Mouse (Mus musculus): Measurements from ENCODE around the gene Gngt1. TPM values are rescaled to one million over a fixed set of nuclear protein-coding genes. Genes with fewer than 3 reads are reported as not detected.

Gngt1 gene
- total RNA-seq, 2 experiments from 2014 or later: not detected

Other genes starting within 250 kb of the Gngt1 start
- not detected in 2 replicates for gene Calcr, start 229.1 kb upstream of the Gngt1 start, total RNA-seq (2015)
- gene Calcr, start 229.1 kb upstream of the Gngt1 start, total RNA-seq (2017): not detected in 2 replicates
- 2.7 and 3.3 TPM in 2 replicates for gene Tfpi2, start 4.9 kb upstream of the Gngt1 start, total RNA-seq (2015)
- 0.57 and 1.4 TPM in 2 replicates for gene Tfpi2, start 4.9 kb upstream of the Gngt1 start, total RNA-seq (2017)
- 11.2 and 12.3 TPM in 2 replicates for gene Gng11, start 10.1 kb downstream of the Gngt1 start, total RNA-seq (2015)
- 6.0 and 6.7 TPM in 2 replicates for gene Gng11, start 10.1 kb downstream of the Gngt1 start, total RNA-seq (2017)
- 70.5 and 79.3 TPM in 2 replicates for gene Bet1, start 93.2 kb downstream of the Gngt1 start, total RNA-seq (2015)
- 79.1 and 81.2 TPM in 2 replicates for gene Bet1, start 93.2 kb downstream of the Gngt1 start, total RNA-seq (2017)

Data from megakaryocyte progenitor cell, adult 5-6 weeks (primary cell).